In the genomic region with DNA sequence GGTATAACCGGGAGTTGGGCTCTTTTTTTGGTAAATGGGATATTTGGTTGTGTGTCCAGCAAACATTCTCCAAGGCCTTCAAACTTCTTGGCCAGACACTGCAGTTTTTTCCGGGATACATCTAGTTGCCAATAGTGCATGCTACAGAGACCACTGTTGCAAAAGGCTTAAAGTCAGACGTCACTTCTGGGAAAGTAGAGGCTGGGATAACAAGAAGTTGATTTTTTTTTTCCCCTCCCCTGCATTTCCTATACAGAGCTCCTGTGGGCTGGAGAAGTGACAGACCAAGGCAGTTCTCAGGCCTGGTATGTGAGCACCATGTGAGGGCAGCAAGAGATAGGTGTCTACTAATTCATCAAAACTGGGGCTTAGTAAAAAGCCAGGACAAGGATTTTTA, we compare ENCODE assay signal across 8 mouse cellular contexts. TPM values are rescaled to one million over a fixed set of nuclear protein-coding genes. Genes with fewer than 3 reads are reported as not detected.
A peak's percentile ranks its signal among the peaks of the same experiment; 100 is the strongest.
DNase-seq lines count a peak whose midpoint lies in the region; ATAC-seq and TF ChIP-seq lines count a peak whose summit lies in the region.

No protein-coding gene starts in this region.

- H3K4me3 ChIP-seq in neural tube, embryonic 11.5 days (ENCODE audit: low read depth, low read length), result peak overlapping the region; percentile 93; the same call in 1 of the 2 replicates
- H3K4me3 ChIP-seq in heart, embryonic 16.5 days (ENCODE audit: low read length), result peak overlapping the region; percentile 79; the same call in 1 of the 2 replicates
- H3K4me3 ChIP-seq in liver, embryonic 13.5 days (replicated peaks), result no peak overlapping the region
- H3K4me3 ChIP-seq in stomach, postnatal 0 days (ENCODE audit: low read depth, low read length), result peak overlapping the region; percentile 96

- no peak overlapping the region for H3K9ac ChIP-seq in neural tube, embryonic 11.5 days (ENCODE audit: low read length)
- H3K9ac ChIP-seq in heart, embryonic 16.5 days (ENCODE audit: low read length), result peak overlapping the region; percentile 96; the same call in 1 of the 2 replicates
- H3K9ac ChIP-seq in liver, embryonic 13.5 days, result peak overlapping the region; percentile 23; the same call in 1 of the 2 replicates
- 0 out of 2 replicates have a peak overlapping the region, but pooled peaks have one; percentile 19 for H3K9ac ChIP-seq in stomach, postnatal 0 days (ENCODE audit: low read length)

- no peak for DNase-seq in neural tube, embryonic 11.5 days (ENCODE audit: low spot score)
- DNase-seq in neural tube, embryonic 10.5 days (ENCODE audit: extremely low spot score, low spot score), result no peak
- no peak for DNase-seq in liver, embryonic 13.5 days
- no peak for DNase-seq in stomach, postnatal 0 days (ENCODE audit: low spot score)
- DNase-seq in cerebellum, adult 11 months, result no peak
- no peak for DNase-seq in left cerebral cortex, postnatal 14 days (ENCODE audit: low spot score in 2 of 2)
- no peak for DNase-seq in adrenal gland, postnatal 4 days (ENCODE audit: low spot score in 2 of 2)

- TF ChIP-seq CTCF in stomach, postnatal 0 days (IDR thresholded peaks at IDR 0.05; ENCODE audit: low read depth), result no peak

- H3K36me3 ChIP-seq in neural tube, embryonic 11.5 days (ENCODE audit: control insufficient read depth, insufficient read depth, low read length), result no peaks in the 10 kb centered on the region
- no peaks in the 10 kb centered on the region for H3K36me3 ChIP-seq in heart, embryonic 16.5 days (ENCODE audit: control insufficient read depth, insufficient read depth)
- H3K36me3 ChIP-seq in liver, embryonic 13.5 days, result no peaks in the 10 kb centered on the region
- no peaks in the 10 kb centered on the region for H3K36me3 ChIP-seq in stomach, postnatal 0 days (ENCODE audit: control insufficient read depth, insufficient read depth, low read length)

- H3K4me2 ChIP-seq in neural tube, embryonic 11.5 days (ENCODE audit: low read depth), result peak overlapping the region; percentile 95; the same call in 1 of the 2 replicates
- peak overlapping the region; percentile 78 for H3K4me2 ChIP-seq in heart, embryonic 16.5 days (ENCODE audit: low read depth, low read length)
- peak overlapping the region; percentile 92 for H3K4me2 ChIP-seq in liver, embryonic 13.5 days
- peak overlapping the region; percentile 84 for H3K4me2 ChIP-seq in stomach, postnatal 0 days (replicated peaks; ENCODE audit: low read depth)

- H3K9me3 ChIP-seq in neural tube, embryonic 11.5 days (ENCODE audit: control insufficient read depth, low read length), result no peaks in the 10 kb centered on the region
- H3K9me3 ChIP-seq in heart, embryonic 16.5 days (replicated peaks; ENCODE audit: control insufficient read depth, low read length), result no peaks in the 10 kb centered on the region
- H3K9me3 ChIP-seq in liver, embryonic 13.5 days (replicated peaks), result no peaks in the 10 kb centered on the region
- no peaks in the 10 kb centered on the region for H3K9me3 ChIP-seq in stomach, postnatal 0 days (ENCODE audit: control insufficient read depth, low read length)

- WGBS in neural tube, embryonic 11.5 days, result 68% methylated on average over 3 of the region's 3 CpGs
- 26% methylated on average over 3 of the region's 3 CpGs for WGBS in heart, embryonic 16.5 days
- whole genome bisulfite sequencing in liver, embryonic 13.5 days (ENCODE audit: insufficient replicate concordance), result 14% methylated on average over 3 of the region's 3 CpGs
- WGBS in stomach, postnatal 0 days, result 22% methylated on average over 3 of the region's 3 CpGs

- H3K4me1 ChIP-seq in neural tube, embryonic 11.5 days (ENCODE audit: control insufficient read depth, insufficient read depth, low read length), result peaks cover 21% of the 10 kb centered on the region
- H3K4me1 ChIP-seq in heart, embryonic 16.5 days (ENCODE audit: control insufficient read depth, insufficient read depth, low read length), result peaks cover 59% of the 10 kb centered on the region
- peaks cover 72% of the 10 kb centered on the region for H3K4me1 ChIP-seq in liver, embryonic 13.5 days (replicated peaks)
- peaks cover 9% of the 10 kb centered on the region for H3K4me1 ChIP-seq in stomach, postnatal 0 days (replicated peaks; ENCODE audit: control insufficient read depth, insufficient read depth)

- ATAC-seq in neural tube, embryonic 11.5 days (ENCODE audit: insufficient read depth, low FRiP score, low TSS enrichment), result no peak
- ATAC-seq in heart, embryonic 16.5 days (replicated peaks; ENCODE audit: extremely low read depth, insufficient read depth, low FRiP score), result no peak
- ATAC-seq in liver, embryonic 13.5 days (ENCODE audit: low read depth), result no peak
- ATAC-seq in stomach, postnatal 0 days (ENCODE audit: low FRiP score, low TSS enrichment), result no peak

- H3K27ac ChIP-seq in neural tube, embryonic 11.5 days (ENCODE audit: low read depth, low read length), result no peak overlapping the region
- peak overlapping the region; percentile 89 for H3K27ac ChIP-seq in heart, embryonic 16.5 days (ENCODE audit: low read length)
- H3K27ac ChIP-seq in liver, embryonic 13.5 days, result peak overlapping the region; percentile 65
- peak overlapping the region; percentile 93 for H3K27ac ChIP-seq in stomach, postnatal 0 days (replicated peaks)

- no peaks in the 10 kb centered on the region for H3K27me3 ChIP-seq in neural tube, embryonic 11.5 days (ENCODE audit: control insufficient read depth, insufficient read depth, low read length)
- H3K27me3 ChIP-seq in heart, embryonic 16.5 days (ENCODE audit: control insufficient read depth, insufficient read depth, low read length), result no peaks in the 10 kb centered on the region
- H3K27me3 ChIP-seq in liver, embryonic 13.5 days, result peaks cover 28% of the 10 kb centered on the region
- no peaks in the 10 kb centered on the region for H3K27me3 ChIP-seq in stomach, postnatal 0 days (ENCODE audit: control insufficient read depth, insufficient read depth, low read length)

- no peak for TF ChIP-seq EP300 in stomach, postnatal 0 days (optimal IDR thresholded peaks at IDR 0.05)

- intact Hi-C loops in left cerebral cortex, postnatal 14 days (cut with DNase I), result no loop called here

RNA-seq across cellular contexts. Expression of a gene that starts 2.4 kb away (rescaled TPM):
- 16.6 and 17.4 TPM in 2 replicates for polyA plus RNA-seq in neural tube, embryonic 11.5 days (2014; fragmentation: Nextera tagmentation; extraction: Ambion mirVana)
- polyA plus RNA-seq in heart, embryonic 16.5 days (2015; fragmentation: Nextera tagmentation; extraction: Ambion mirVana), result 7.1 and 8.0 TPM in 2 replicates
- polyA plus RNA-seq in liver, embryonic 13.5 days (2015; fragmentation: Nextera tagmentation; extraction: Ambion mirVana), result 1.0 and 1.6 TPM in 2 replicates
- 6.9 and 8.1 TPM in 2 replicates for polyA plus RNA-seq in stomach, postnatal 0 days (2015; fragmentation: Nextera tagmentation; extraction: Ambion mirVana)
- 100 to 1,000 TPM; 112 to 121 TPM for total RNA-seq in left cerebral cortex, postnatal 14 days (2021)
- total RNA-seq in adrenal gland, postnatal 4 days (2021), result 10 to 100 TPM; 18.5 to 19.9 TPM

RNA-seq across cellular contexts. Expression of a gene that starts 47.7 kb away (rescaled TPM):
- polyA plus RNA-seq in neural tube, embryonic 11.5 days (2014; fragmentation: Nextera tagmentation; extraction: Ambion mirVana), result 6.6 TPM in 2 replicates
- polyA plus RNA-seq in heart, embryonic 16.5 days (2015; fragmentation: Nextera tagmentation; extraction: Ambion mirVana), result 3.1 and 3.4 TPM in 2 replicates
- polyA plus RNA-seq in liver, embryonic 13.5 days (2015; fragmentation: Nextera tagmentation; extraction: Ambion mirVana), result 0.29 and 0.44 TPM in 2 replicates
- polyA plus RNA-seq in stomach, postnatal 0 days (2015; fragmentation: Nextera tagmentation; extraction: Ambion mirVana), result 2.0 TPM in 2 replicates
- total RNA-seq in left cerebral cortex, postnatal 14 days (2021), result 10 to 100 TPM; 58.2 to 67.1 TPM
- total RNA-seq in adrenal gland, postnatal 4 days (2021), result 10 to 100 TPM; 18.6 to 20.3 TPM

RNA-seq across cellular contexts. Expression of a gene that starts 48.0 kb away (rescaled TPM):
- polyA plus RNA-seq in neural tube, embryonic 11.5 days (2014; fragmentation: Nextera tagmentation; extraction: Ambion mirVana), result 5.1 and 5.2 TPM in 2 replicates
- 14.7 and 20.5 TPM in 2 replicates for polyA plus RNA-seq in heart, embryonic 16.5 days (2015; fragmentation: Nextera tagmentation; extraction: Ambion mirVana)
- polyA plus RNA-seq in liver, embryonic 13.5 days (2015; fragmentation: Nextera tagmentation; extraction: Ambion mirVana), result 1.2 and 1.3 TPM in 2 replicates
- 13.5 and 15.2 TPM in 2 replicates for polyA plus RNA-seq in stomach, postnatal 0 days (2015; fragmentation: Nextera tagmentation; extraction: Ambion mirVana)
- total RNA-seq in left cerebral cortex, postnatal 14 days (2021), result 10 to 100 TPM; 12.9 to 17.1 TPM
- total RNA-seq in adrenal gland, postnatal 4 days (2021), result 10 to 100 TPM; 22.4 to 22.9 TPM
